Mouse (Mus musculus) MEL (cell line): ENCODE results near the gene Tprn.

Experiments
- CTCF ChIP-seq, 3 experiments: IDR thresholded peaks in 2 of 3; conservative IDR thresholded peaks in 1 of 3; 2 replicates each; pipeline ENCODE4 v1.5.1; 2011 to 2012; ENCODE audit warnings: low read length in 3 of 3, low read depth in 2 of 3, mild to moderate bottlenecking in 2 of 3, improper control_type of control experiment in 1 of 3, inconsistent platforms in 1 of 3, mixed read lengths in 1 of 3, moderate library complexity in 1 of 3; ENCODE audit not compliant: control insufficient read depth in 1 of 3, insufficient read depth in 1 of 3, poor library complexity in 1 of 3, severe bottlenecking in 1 of 3
- EP300 ChIP-seq, 2 experiments: IDR thresholded peaks; 2 replicates each; pipeline ENCODE4 v1.6.1; 2011; ENCODE audit warnings: improper control_type of control experiment in 2 of 2, low read length in 2 of 2, low read depth in 1 of 2, mild to moderate bottlenecking in 1 of 2
- ETS1 ChIP-seq: IDR thresholded peaks from 2 replicates; pipeline ENCODE4 v1.6.1; 2012; ENCODE audit warnings: low read depth, mild to moderate bottlenecking, inconsistent platforms, low read length, improper control_type of control experiment, moderate library complexity
- POLR2A ChIP-seq, 2 experiments: IDR thresholded peaks; 2 replicates each; pipeline ENCODE4 v1.6.1; 2011 to 2012; ENCODE audit warnings: low read length in 2 of 2, mild to moderate bottlenecking in 2 of 2, control low read depth in 1 of 2, improper control_type of control experiment in 1 of 2, low read depth in 1 of 2, moderate library complexity in 1 of 2; ENCODE audit not compliant: control insufficient read depth in 1 of 2, insufficient read depth in 1 of 2, poor library complexity in 1 of 2
- POLR2AphosphoS5 ChIP-seq: IDR thresholded peaks from 2 replicates; pipeline ENCODE4 v1.6.1; 2012; ENCODE audit warnings: low read depth, borderline replicate concordance, mild to moderate bottlenecking, inconsistent platforms, low read length, moderate library complexity, mixed read lengths

- no peak for TF ChIP-seq CTCF (IDR thresholded peaks at IDR 0.05 in 2 of 3, conservative IDR thresholded peaks at IDR 0.05 in 1 of 3; ENCODE audit: control insufficient read depth in 1 of 3, insufficient read depth in 1 of 3, low read depth in 2 of 3, low read length in 3 of 3, poor library complexity in 1 of 3, severe bottlenecking in 1 of 3)
- TF ChIP-seq ETS1: no peak
- TF ChIP-seq POLR2AphosphoS5: no peak
- TF ChIP-seq EP300 (IDR thresholded peaks at IDR 0.05; ENCODE audit: low read depth in 1 of 2, low read length in 2 of 2): no peak
- no peak for TF ChIP-seq POLR2A (IDR thresholded peaks at IDR 0.05; ENCODE audit: control insufficient read depth in 1 of 2, insufficient read depth in 1 of 2, low read depth in 1 of 2, low read length in 2 of 2, poor library complexity in 1 of 2)
These were observed 49.1 kb downstream of the Tprn start for GRCm38 (mm10) chr2:25311491-25311891.
